Mouse (Mus musculus): ENCODE measurements at regions not wholly inside any gene's neighbourhood (a gene's known extent, or its start where the extent isn't known, plus 50 kb on each side); places are given as distances from the start of the nearest gene placed in this dataset.
"Not testable (repeated sequence)": the region's sequence is repeated elsewhere in the genome, so short reads cannot be mapped to it uniquely, and the experiment has no call there.

- no peak for DNase-seq (ENCODE audit: low spot score)
Observed at GRCm38 (mm10) chr10:37873925-37874324, 735.2 kb upstream of the Marcks start.

GRCm38 (mm10) chr10:37861001-37861400 is 722.3 kb upstream of the Marcks start:
- no peak for DNase-seq (ENCODE audit: low spot score)

- DNase-seq (ENCODE audit: low spot score), result no peak
Observed at GRCm38 (mm10) chr10:37849291-37849846, 710.6 kb upstream of the Marcks start.

- DNase-seq (ENCODE audit: low spot score), result no peak
Observed at GRCm38 (mm10) chr10:37842820-37843219, 704.1 kb upstream of the Marcks start.

GRCm38 (mm10) chr10:37841842-37842241 is 703.1 kb upstream of the Marcks start:
- no peak for DNase-seq (ENCODE audit: low spot score)

- DNase-seq (ENCODE audit: low spot score), result no peak
Observed at GRCm38 (mm10) chr10:37837721-37838120, 699.0 kb upstream of the Marcks start.

GRCm38 (mm10) chr10:37813026-37813425 is 674.3 kb upstream of the Marcks start:
- no peak for DNase-seq (ENCODE audit: low spot score)

- peak; percentile 6 for DNase-seq (ENCODE audit: low spot score)
Observed at GRCm38 (mm10) chr10:37812405-37812851, 673.7 kb upstream of the Marcks start.

- DNase-seq (ENCODE audit: low spot score), result no peak
Observed at GRCm38 (mm10) chr10:37811789-37812188, 673.1 kb upstream of the Marcks start.

GRCm38 (mm10) chr10:37803225-37803805 is 664.6 kb upstream of the Marcks start:
- DNase-seq (ENCODE audit: low spot score), result no peak

- no peak for DNase-seq (ENCODE audit: low spot score)
Observed at GRCm38 (mm10) chr10:37799397-37799796, 660.7 kb upstream of the Marcks start.

GRCm38 (mm10) chr10:37798285-37798684 is 659.6 kb upstream of the Marcks start:
- DNase-seq (ENCODE audit: low spot score), result no peak

- DNase-seq (ENCODE audit: low spot score), result no peak
Observed at GRCm38 (mm10) chr10:37797701-37798100, 659.0 kb upstream of the Marcks start.

GRCm38 (mm10) chr10:37792878-37793277 is 654.2 kb upstream of the Marcks start:
- DNase-seq (ENCODE audit: low spot score), result no peak

- no peak for DNase-seq (ENCODE audit: low spot score)
Observed at GRCm38 (mm10) chr10:37788049-37788448, 649.3 kb upstream of the Marcks start.

- DNase-seq (ENCODE audit: low spot score), result no peak
Observed at GRCm38 (mm10) chr10:37779383-37780302, 640.9 kb upstream of the Marcks start.

- no peak for DNase-seq (ENCODE audit: low spot score)
Observed at GRCm38 (mm10) chr10:37760542-37761367, 622.0 kb upstream of the Marcks start.

- DNase-seq (ENCODE audit: low spot score), result no peak
Observed at GRCm38 (mm10) chr10:37741581-37741980, 602.9 kb upstream of the Marcks start.

- no peak for DNase-seq (ENCODE audit: low spot score)
Observed at GRCm38 (mm10) chr10:37739024-37739423, 600.3 kb upstream of the Marcks start.

- DNase-seq (ENCODE audit: low spot score), result no peak
Observed at GRCm38 (mm10) chr10:37725609-37726008, 586.9 kb upstream of the Marcks start.

- DNase-seq (ENCODE audit: low spot score), result not testable (repeated sequence)
Observed at GRCm38 (mm10) chr10:37724994-37725393, 586.3 kb upstream of the Marcks start.

- DNase-seq (ENCODE audit: low spot score), result no peak
Observed at GRCm38 (mm10) chr10:37720748-37721147, 582.0 kb upstream of the Marcks start.
